Mouse (Mus musculus) 3T3-L1 (cell line): ENCODE data around the gene 9130409I23Rik.

ENCODE experiments used
- DNase-seq: peaks from one replicate; pipeline ENCODE4 v3.0.0-alpha.2; 2015; ENCODE audit warnings: low read depth, low spot score

Gene 9130409I23Rik

DNA sequence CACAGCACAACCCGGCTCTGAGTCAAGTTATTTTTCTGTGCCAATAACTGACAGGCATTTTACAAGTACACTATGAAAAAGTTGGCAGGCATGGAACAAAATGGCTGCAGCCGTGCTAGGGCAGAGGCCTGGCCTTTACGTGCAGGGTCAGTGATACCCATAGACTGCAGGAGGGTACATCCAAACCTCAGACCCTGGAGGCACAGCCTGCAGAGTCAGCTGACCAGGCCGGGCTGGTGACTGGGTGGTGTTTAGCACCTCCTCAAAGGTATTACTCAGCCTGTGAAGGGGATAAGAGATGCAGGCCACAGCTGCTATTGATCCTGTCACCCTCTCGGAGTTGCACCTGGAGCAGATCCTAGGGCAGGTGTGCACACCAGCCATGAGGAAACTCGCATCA, at the start of gene 9130409I23Rik:
TSS of gene 9130409I23Rik (plus strand) at position 301 of the 400 bp plus-strand sequence.
- no peak for DNase-seq

DNA sequence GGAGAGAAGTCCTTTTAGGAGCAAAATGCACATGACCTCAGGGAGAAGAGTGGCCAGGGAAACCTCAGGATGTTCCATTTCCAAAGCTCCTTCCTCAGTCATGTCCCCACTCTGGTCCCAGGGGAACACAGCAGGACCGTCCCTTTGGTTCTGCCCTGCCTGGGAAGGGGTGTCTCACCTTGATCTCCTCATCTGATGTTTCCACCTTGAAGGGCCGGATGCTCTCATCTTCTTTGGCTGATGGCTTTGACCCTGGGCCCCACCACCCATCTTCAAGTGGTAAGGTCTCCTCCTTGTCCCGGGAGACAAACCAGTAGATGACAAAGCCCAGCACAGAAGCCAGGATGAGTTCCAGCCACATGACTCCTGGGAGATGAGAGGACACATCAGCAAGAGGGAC, 49.4 kb upstream of the 9130409I23Rik start:
- DNase-seq, result no peak

DNA sequence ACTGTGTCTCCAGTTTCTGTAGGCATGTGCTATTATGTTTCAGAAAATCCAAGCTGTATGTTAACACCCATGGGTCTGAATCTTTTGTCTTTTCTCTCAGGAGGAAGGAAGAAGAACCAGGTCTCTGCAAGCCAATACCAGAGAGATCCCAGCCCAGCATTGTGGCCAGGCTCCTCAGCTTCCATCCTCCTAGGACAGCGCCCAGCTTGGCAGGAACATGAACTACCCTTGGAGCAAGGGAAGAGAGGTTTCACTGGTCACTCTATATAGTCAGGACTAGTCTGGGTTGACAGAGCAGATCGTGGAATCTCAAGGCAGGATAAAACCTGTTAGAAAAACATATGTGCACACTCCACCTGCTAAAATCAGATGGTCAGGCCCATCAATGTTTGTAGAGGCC, 47.2 kb upstream of the 9130409I23Rik start:
- DNase-seq, result no peak

DNA sequence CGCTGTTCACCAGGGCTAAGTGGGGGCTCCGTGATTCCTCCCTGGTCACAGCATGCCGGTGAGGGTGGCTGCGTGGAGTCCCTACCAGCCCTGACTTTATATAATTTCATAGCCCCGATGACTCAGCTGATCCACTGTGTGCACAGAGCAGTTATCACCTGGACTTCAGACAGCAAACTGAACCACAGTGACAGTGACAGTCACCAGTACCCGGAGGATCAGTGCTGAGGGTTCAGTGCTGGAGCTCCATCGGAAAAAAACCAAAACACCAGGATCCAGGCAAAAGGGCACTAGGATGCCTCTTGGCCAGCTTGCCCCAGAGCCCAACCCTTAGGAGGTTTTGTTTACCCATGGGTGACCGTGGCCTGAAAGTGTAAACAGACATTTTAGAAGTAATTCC, 45.7 kb upstream of the 9130409I23Rik start:
- no peak for DNase-seq

DNA sequence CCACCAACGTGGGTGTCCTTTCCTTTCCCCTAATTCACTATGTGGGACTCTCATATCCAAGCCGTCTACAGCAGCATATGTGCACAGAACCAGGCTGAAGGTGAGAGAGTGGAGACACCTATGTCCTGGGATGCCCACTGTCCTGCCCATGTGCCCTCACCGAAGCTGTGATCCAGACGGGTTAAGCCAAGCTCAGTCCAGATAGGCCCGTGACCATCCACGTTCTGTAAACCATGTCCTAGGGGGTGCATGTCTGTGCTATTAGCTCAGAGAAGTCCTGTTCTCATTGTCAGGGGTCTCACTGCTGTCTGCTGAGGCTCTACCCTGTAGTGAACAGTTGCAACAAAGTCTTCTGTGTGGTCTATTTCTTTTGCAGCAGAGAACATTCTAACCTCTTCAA, 43.2 kb upstream of the 9130409I23Rik start:
- no peak for DNase-seq

DNA sequence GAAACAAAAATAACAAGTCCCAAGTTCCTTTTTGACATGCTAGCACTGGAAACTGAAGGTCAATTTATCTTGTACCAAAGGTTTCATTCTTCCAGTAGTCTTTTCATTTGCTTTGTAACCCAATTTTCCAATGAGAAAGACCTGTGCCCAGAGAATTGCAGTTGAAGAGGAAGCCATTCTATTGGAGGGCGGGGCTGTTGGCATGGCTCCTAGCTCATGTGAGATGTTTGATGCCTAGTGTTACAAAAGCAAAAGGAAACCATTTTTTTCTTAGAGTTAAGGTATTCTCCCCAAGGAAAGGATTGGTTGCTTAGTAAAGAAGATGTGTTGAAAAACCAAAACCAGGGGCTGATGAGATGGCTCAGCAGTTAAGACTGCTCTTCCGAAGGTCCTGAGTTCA, 42.8 kb upstream of the 9130409I23Rik start:
- peak; percentile 59 for DNase-seq

DNA sequence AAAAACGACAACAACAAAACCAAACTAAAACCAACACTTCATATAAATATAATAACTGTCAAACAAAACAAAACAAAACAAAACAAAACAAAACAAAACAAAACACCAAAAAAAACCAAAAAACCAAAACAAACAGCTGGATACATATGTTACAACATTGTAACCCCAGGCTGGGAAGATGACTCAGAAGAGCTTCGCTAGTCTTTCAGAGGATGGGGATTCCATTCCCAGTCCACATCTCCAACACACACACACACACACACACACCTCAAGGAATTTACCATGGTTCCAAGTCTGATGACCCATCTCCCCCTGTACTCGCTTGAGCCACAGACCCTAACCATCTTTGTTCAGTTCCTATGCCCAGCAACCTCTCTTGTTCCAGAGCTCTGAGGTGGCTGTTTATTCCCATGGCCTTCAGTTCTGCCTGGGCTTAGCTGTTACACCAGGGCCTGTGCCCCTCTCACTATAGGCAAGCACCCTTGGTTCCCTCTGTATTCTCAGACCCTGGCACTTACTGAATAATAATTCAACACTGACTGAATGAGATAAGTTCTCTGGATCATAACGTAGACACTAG, 41.9 kb upstream of the 9130409I23Rik start:
- DNase-seq, result peak; percentile 80

DNA sequence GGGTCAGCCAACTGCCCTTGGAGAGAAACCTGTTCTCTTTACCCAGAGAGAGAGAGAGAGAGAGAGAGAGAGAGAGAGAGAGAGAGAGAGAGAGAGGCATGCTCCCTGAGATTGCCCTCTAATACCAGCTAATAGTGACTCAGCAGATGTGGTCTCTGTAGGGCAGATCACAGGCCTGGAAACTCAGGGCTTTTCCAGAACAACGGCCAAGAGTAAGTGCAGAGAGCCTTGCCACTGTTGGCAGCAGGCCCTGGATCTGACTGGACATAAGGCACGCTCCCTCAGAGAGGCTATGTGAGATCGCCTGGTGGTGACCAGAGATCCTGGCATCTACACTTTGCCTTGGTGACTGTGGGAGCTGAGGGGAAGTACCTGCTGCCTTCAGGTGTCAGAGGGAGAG, 41.3 kb upstream of the 9130409I23Rik start:
- peak; percentile 99 for DNase-seq

DNA sequence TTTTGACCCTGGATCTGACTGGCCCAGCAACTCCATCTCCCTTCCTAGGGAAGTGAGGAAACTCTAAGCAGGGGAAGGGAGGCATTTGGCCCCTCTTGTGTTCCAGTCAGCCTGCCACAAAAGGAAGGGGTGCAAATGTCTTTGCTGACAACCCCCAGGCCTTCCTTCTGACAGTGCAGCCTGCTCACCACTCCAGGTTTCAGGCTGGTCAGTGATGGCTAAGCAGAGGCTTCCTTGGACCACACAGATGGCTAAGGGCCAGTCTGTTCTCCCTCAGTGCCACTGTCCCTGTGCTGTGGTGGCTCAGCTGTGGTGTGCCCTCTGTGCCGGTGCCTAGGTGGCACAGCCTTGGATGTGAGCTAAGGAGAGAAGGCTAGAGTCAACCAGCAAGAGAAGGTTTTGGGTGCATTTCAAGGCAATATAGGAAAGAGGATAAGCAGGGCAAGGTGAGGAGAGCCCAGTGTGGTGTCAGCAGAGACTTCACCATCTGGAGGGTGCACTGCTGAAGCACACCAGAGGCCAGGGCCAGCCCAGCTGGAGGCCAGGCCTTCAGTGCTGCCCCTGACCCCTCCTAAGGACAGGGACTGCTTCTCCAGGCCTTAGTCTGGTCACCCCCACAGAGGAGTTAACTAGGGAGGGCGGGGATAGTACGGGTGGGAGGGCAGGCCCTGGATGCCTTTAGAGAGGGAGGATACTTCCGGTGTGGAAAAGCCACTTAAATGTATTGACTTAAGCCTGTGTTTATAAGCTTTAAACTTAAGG, 40.7 kb upstream of the 9130409I23Rik start:
- DNase-seq, result peak; percentile 33

DNA sequence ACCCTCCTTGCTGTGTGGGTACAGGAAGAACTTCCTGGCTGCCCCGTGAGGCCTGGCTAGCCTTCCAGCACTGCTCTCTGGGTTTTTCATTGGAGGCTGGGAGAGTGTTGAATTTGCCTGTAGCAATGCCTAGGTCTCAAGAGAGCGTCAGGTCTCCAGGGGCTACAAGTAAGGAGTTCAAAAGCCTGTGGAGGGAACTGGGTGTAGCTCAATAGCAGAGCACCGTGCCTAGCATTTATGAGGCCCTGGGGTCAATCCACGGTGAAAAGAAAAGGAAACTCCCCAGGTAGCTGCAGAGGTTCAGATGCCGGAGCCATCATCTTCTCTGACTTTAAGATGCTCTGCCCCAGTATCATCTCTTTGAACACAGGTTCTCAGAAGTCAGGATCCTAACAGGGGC, 39.4 kb upstream of the 9130409I23Rik start:
- DNase-seq, result no peak

DNA sequence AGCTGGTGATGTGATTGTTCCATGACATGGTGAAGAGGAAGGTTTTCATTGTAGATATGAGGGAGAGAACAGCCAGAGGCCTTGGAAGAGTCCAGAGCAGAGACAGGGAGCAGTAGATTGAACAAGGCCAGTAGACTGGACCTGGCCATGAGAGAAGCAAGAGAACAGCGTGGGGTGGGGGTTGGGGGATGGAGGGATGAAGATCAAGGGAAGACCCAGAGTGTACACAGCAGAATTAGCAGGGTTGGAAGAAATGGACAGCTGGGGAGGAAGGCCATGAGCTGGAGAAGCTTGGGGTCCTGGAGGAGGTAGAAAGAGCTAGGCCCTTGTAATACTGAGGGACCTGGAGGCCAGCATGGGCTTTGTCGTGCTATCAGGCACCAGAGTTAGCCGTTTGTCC, 38.6 kb upstream of the 9130409I23Rik start:
- DNase-seq, result no peak

DNA sequence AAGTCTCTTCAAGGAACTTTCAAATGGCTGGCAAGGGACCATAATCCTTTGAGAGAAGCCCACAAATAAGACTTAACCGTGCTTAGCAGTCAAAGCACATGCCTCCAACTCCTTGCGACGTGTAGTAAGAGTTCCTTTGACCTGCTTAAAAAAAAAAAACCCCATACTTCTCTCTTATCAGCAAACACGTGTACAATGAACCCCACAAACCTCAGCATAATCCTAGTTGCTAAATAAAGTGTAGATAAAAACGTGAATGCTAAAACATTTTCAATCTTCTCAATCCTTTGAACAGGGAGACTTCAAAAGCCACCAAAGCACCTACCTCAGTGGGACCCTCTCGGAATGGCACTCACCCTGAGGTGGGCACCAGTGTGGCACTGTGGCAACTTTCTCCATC, 37.6 kb upstream of the 9130409I23Rik start:
- DNase-seq, result no peak

DNA sequence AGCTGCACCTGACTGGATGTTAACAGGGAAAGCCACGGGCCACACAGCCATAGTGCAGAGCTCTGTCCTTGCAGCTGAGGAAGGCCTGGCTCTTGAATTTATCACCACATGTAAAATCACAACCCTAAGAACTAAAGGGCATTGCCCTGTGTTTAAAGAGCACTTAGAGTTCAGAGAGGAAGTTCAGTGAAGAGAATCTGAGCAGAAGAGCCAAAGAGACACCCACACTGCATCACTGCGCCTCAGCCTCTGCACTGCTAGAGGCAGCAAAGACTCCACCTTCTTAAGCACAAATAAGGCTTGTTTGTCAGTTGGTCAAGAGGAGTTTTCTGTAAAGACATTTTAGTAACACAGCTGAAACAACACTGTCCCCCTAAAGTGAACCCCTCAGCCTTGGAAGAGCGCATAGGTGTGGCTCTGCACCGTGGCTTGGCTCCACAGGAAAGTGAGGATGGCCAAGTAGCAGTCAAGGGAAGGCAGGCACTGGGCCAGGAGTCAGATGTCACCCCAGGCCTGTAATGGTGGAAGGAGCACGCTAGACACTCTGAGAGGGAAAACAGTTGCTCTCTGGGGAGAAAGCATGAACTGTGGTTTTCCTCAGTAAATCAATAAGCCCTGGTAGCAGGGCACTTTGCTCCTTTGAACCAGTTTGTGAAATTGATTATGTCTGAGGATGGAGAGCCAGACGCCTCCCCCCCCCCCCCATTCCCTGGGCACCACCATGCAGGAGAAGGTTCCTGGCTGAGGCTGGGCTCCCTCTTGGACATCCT, 36.1 kb upstream of the 9130409I23Rik start:
- DNase-seq, result peak; percentile 71

DNA sequence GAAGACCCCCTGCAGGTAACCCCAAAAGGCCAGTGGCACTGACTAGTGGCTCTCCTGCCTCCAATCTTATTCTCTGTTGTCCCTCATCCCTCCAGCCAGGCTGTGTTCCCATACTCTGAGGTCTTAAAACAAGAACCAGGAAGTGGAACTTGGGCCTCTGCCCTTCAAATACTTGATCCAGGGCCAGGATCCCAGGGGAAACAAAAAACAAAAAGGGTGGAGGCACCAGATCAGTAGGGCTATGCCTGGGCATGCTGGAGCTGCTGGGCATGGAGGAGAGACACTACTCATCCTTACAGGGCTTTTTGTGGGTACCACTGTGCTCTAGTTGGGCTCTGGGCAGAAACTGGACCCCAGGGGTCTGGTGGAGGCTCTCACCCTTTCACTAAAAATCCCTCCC, 35.5 kb upstream of the 9130409I23Rik start:
- peak; percentile 96 for DNase-seq

DNA sequence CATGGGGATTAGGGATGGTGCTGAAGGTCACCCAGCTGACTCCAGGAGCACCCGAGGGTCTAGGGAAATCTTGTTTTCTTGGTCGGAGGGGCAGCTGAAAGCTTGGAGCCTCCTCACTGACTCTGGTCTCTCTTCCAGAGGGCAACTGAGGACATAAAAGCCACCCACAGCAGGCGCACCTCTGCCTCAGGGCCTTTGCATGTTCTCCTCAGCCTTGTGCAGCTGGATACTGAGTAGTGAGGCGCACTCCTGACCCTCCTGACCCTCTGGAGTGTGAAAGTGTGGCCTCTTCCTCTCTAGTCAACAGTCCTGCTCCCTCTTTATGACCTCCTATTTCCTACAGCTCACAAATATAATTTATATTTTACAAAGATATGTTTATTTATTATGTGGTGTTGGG, 35.0 kb upstream of the 9130409I23Rik start:
- DNase-seq, result peak; percentile 54

DNA sequence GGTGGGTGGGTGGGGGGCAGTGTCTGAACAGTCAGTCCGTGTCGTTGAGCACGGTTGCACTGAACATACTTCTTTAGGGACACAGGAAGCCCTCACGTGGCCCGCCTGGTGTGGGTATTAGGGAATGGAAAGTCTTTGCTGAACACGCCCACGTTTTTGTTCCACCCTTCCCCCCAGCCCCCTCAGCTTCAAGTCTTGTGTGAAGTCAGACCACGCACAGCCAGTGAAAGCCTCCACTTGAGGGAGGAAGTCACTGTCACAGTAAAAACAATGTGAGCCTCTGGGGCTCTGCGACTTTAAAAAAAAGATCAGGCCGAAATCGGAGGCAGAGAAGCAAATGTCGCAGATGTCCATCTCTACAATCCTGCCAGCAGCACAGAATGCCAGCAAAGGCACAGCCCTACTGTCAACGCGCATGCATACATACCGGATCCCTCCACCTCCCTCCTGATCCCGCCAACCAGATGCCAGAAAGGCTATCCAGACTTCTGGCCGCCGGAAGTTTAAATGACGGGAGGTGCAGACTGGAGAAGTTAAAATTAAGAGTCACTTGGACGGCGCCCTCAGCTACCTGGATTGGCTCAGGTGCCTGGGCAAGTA, 34.4 kb upstream of the 9130409I23Rik start:
- peak; percentile 96 for DNase-seq

DNA sequence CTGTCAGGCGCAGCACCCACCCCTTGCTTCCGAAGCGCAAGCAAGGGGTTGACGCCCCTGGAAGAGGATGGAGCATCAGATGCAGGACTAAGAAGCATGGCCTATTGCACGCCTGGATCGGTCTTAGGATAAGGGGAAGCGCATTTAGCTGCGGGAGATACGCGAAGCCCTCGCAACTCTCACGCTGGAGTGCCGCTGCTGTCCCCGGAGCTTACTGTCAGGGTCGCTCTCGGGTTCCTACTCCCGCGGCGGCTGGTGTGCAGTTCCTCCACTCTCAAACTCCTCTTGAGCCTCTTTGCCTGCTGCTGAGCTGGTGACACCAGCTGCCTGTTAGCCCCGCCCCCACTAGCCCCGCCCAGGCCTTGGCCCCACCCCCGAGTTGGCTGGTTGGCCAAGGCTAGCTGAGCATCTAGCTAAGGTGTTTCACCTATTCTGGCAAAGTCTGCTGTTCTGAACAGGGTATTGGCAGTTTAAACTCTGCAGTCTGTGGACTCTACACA, 33.8 kb upstream of the 9130409I23Rik start:
- peak; percentile 75 for DNase-seq

DNA sequence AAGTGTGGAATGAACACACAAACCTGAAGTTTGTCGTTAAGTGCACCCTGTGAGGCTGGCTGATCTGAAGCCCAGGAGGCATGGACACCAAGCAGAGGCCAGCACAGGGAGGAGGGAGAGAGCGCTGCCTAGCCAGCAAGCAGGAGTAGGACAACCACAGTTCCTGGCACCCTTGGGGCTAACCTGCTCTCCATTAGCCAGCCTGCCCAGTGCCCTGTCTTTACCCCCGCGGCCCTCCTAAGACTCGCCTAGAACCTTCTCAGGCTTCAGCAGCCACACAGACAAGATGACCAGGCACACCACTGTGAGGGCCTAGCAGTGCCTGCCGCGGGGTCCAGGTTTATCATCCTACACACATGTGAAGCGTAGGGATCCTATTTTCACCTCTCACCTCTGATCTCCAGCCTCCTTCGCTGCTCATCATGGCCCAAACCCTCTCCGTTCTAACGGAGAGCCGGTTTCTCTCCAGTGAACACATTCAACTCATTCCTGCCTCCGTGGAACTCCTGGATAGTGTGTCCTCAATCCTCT, 33.1 kb upstream of the 9130409I23Rik start:
- DNase-seq, result no peak

DNA sequence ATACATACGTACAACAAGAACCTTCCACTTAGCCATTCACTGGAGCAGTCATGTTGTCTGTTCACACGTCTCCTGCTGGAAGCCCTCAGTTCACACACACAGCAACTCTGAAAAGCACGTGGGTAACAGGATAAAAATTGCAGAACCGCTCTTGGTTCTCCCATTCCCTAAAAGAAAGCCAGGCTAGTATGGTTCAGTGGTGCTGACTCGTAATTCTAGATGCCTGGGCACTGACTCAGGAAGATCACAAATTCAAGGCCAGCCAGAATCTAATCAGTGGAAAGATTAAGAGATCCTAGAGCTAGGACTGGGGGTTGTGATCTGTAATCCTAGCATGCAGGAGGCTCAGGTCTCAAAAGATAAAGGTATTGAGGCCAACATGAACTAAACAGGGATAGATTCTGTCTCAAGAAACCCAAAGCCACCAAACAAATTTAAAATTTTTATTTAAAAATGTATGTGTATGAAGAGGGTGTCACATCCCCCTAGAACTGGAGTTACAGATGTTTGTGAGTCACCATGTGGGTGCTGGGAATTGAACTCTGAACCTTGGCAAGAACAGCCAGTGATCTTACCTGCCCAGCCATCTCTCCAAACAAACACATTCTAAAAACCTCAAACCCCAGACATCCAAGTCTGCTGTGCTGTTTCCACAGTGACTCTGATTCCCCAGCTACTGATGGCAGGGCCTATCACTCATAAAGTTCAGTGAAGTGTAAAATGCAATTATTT, 30.1 kb upstream of the 9130409I23Rik start, which contains the start of gene Ephx1:
TSS of gene Ephx1 (minus strand) at position 149 of the 732 bp plus-strand sequence.
- DNase-seq, result peak; percentile 31

DNA sequence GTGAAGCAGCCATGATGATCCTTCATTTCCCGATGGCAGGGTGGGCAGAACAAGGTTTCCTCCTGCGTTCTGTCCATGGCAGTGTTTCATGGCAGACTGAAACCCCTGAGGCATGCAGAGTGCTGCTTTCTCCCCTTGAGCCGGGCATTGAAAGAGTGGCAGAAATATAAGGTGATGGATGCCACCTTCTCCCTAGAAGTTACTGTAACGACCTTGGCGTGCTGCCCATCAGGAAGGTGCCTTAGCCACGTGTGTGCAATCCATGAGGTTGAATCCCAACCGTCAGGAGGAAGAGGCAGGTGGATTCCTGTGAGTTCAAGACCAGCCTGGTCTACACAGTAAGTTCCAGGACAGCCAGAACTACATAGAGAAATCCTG, 29.6 kb upstream of the 9130409I23Rik start:
- no peak for DNase-seq

DNA sequence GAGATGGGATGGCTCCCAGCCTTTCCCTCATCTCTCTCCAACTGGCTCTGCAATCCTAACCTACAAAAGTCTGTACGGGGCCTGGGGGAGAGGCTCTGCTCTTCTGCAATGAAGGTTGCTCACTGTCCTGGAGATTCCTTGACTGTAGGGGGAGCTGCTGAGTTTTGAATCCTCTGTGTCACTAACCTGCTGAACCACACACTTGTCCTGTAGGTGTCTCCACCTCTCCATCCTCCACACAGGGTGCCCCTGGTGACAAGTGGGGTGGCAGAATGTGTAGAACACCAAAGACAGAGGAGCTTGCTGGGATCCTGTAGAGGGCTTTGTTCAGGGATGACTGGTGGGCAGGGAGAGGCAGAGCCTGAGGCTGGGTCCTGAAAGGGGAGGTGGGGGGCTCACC, 28.8 kb upstream of the 9130409I23Rik start:
- peak; percentile 83 for DNase-seq
